Mouse (Mus musculus) myocyte (in vitro differentiated cells): Measurements from ENCODE around the gene Fbxo21. TPM values are rescaled to one million over a fixed set of nuclear protein-coding genes. Genes with fewer than 3 reads are reported as not detected.

Experiments used
- H3K27me3 ChIP-seq: one replicate; pipeline ENCODE4 v1.6.1; 2011; ENCODE audit not compliant: control insufficient read depth, insufficient read depth, insufficient read length
- H3K36me3 ChIP-seq: one replicate; pipeline ENCODE4 v1.6.1; 2011; ENCODE audit not compliant: control insufficient read depth, insufficient read depth
- H3K4me2 ChIP-seq: one replicate; pipeline ENCODE4 v1.6.1; 2011; ENCODE audit warnings: low read depth, control low read depth
- H3K4me3 ChIP-seq: one replicate; pipeline ENCODE4 v1.5.1; 2011; ENCODE audit warnings: mild to moderate bottlenecking, control low read depth, moderate library complexity
- H3K79me2 ChIP-seq: one replicate; pipeline ENCODE4 v1.6.1; 2011; ENCODE audit not compliant: control insufficient read depth, insufficient read depth
- H3ac ChIP-seq: one replicate; pipeline ENCODE4 v1.6.1; 2011; ENCODE audit not compliant: control insufficient read depth, insufficient read length
- CEBPB ChIP-seq: IDR thresholded peaks from 2 replicates; pipeline ENCODE4 v1.6.1; 2011; ENCODE audit warnings: mild to moderate bottlenecking, moderate library complexity; ENCODE audit not compliant: poor library complexity, insufficient read depth, severe bottlenecking
- E2F4 ChIP-seq: IDR thresholded peaks from one replicate; pipeline ENCODE4 v1.6.1; 2011; ENCODE audit warnings: mild to moderate bottlenecking, control low read depth, moderate library complexity; ENCODE audit not compliant: insufficient read depth
- MAX ChIP-seq: IDR thresholded peaks from one replicate; pipeline ENCODE4 v1.6.1; 2011; ENCODE audit warnings: low read depth, mild to moderate bottlenecking, control low read depth
- MYOD1 ChIP-seq, 3 experiments: IDR thresholded peaks; one replicate each; pipeline ENCODE4 v1.6.1; 2011; ENCODE audit warnings: control low read depth in 2 of 3, low read depth in 2 of 3, mild to moderate bottlenecking in 2 of 3, moderate library complexity in 1 of 3; ENCODE audit not compliant: insufficient read length in 2 of 3, control insufficient read depth in 1 of 3
- MYOG ChIP-seq, 3 experiments: IDR thresholded peaks; one replicate each; pipeline ENCODE4 v1.6.1; 2011; ENCODE audit warnings: control low read depth in 2 of 3, low read depth in 2 of 3, mild to moderate bottlenecking in 2 of 3; ENCODE audit not compliant: insufficient read length in 2 of 3, control insufficient read depth in 1 of 3, insufficient read depth in 1 of 3
- POLR2A ChIP-seq: IDR thresholded peaks from one replicate; pipeline ENCODE4 v1.6.1; 2011; ENCODE audit warnings: low read depth, mild to moderate bottlenecking, control low read depth, moderate library complexity; ENCODE audit not compliant: insufficient read length
- POLR2AphosphoS2 ChIP-seq: IDR thresholded peaks from one replicate; pipeline ENCODE4 v1.6.1; 2011; ENCODE audit warnings: low read depth, control low read depth; ENCODE audit not compliant: insufficient read length
- REST ChIP-seq: IDR thresholded peaks from one replicate; pipeline ENCODE4 v1.6.1; 2011; ENCODE audit warnings: mild to moderate bottlenecking, control low read depth, moderate library complexity; ENCODE audit not compliant: insufficient read depth, insufficient read length
- SRF ChIP-seq: IDR thresholded peaks from one replicate; pipeline ENCODE4 v1.6.1; 2011; ENCODE audit warnings: low read depth; ENCODE audit not compliant: control insufficient read depth, insufficient read length
- TCF12 ChIP-seq: IDR thresholded peaks from one replicate; pipeline ENCODE4 v1.6.1; 2011; ENCODE audit warnings: mild to moderate bottlenecking, control low read depth; ENCODE audit not compliant: poor library complexity, insufficient read depth, severe bottlenecking
- TCF3 ChIP-seq: IDR thresholded peaks from one replicate; pipeline ENCODE4 v1.6.1; 2011; ENCODE audit warnings: low read depth, control low read depth; ENCODE audit not compliant: insufficient read length
- USF1 ChIP-seq: IDR thresholded peaks from one replicate; pipeline ENCODE4 v1.6.1; 2011; ENCODE audit warnings: low read depth, mild to moderate bottlenecking, control low read depth, moderate library complexity
- polyA plus RNA-seq: library from polyadenylated mRNA; unstranded; fragments of >200 nt; fragmentation: generic; extraction: Trizol; gene quantifications from one replicate; pipeline ENCODE4 v1.2.1, GENCODE M21; 2012; ENCODE audit warnings: missing spikeins

The Fbxo21 gene
- polyA plus RNA-seq, 1 experiment: 9.9 TPM

- Histone ChIP-seq H3K4me3 (no peak overlapping the region), H3ac (no peak overlapping the region), H3K36me3 (no peaks in the 10 kb centered on the region), H3K4me2 (no peak overlapping the region), H3K27me3 (peaks cover 48% of the 10 kb centered on the region), H3K79me2 (no peaks in the 10 kb centered on the region)
- TF ChIP-seq MYOD1 (IDR thresholded peaks at IDR 0.05; ENCODE audit: control insufficient read depth in 1 of 3, insufficient read length in 2 of 3, low read depth in 2 of 3) (no peak), E2F4 (no peak), MYOG (IDR thresholded peaks at IDR 0.05; ENCODE audit: control insufficient read depth in 1 of 3, insufficient read depth in 1 of 3, insufficient read length in 2 of 3, low read depth in 2 of 3) (no peak), REST (no peak), TCF3 (no peak), USF1 (no peak), SRF (no peak), MAX (no peak), POLR2A (no peak), POLR2AphosphoS2 (no peak), CEBPB (no peak), TCF12 (no peak)
Observed at GRCm38 (mm10) chr5:118026343-118026742, 49.8 kb downstream of the Fbxo21 start.

- Histone ChIP-seq H3K27me3 (peaks cover 48% of the 10 kb centered on the region), H3K79me2 (no peaks in the 10 kb centered on the region), H3K36me3 (no peaks in the 10 kb centered on the region), H3K4me3 (no peak overlapping the region), H3ac (no peak overlapping the region), H3K4me2 (no peak overlapping the region)
- TF ChIP-seq MAX (no peak), POLR2A (no peak), MYOG (IDR thresholded peaks at IDR 0.05; ENCODE audit: control insufficient read depth in 1 of 3, insufficient read depth in 1 of 3, insufficient read length in 2 of 3, low read depth in 2 of 3) (no peak), REST (no peak), MYOD1 (IDR thresholded peaks at IDR 0.05; ENCODE audit: control insufficient read depth in 1 of 3, insufficient read length in 2 of 3, low read depth in 2 of 3) (no peak)
Observed at GRCm38 (mm10) chr5:118027101-118027697, 50.7 kb downstream of the Fbxo21 start.

DNA sequence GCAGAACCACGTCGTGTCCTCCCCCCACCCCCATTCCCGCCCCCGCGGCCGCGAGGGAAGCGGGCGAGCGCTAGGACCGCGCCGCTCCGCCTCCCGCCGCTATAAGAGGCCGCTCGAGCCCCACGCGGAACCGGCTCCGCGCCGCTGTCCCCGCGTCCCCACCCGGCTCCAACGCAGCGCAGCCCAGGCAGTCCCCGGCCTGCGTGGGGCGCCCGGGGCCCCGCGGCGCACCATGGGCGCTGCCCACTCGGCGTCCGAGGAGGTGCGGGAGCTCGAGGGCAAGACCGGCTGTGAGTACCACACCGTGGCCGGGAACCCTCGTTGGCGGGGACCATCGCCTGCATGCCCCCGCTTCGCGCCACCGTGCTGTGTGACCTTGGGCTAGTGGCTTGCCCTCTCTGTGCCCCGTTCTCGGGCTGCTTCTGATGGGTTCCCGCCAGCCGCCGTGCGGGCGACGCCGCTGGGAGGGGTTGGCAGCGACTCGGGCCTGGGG lies 51.2 kb downstream of the Fbxo21 start, which contains the start of gene Tesc:
Gene Tesc, plus strand, starts transcription at position 46 of the 493 bp plus-strand sequence.
- H3K4me3 ChIP-seq: no peak within 1 kb of the TSS
- peak within 1 kb of the TSS; percentile 82 for H3K4me2 ChIP-seq
- no peaks in the 10 kb centered on the region for H3K79me2 ChIP-seq
- no peaks in the 10 kb centered on the region for H3K36me3 ChIP-seq
- H3K27me3 ChIP-seq: peaks cover 46% of the 10 kb centered on the region
- no peak within 1 kb of the TSS for H3ac ChIP-seq
- no peak for TF ChIP-seq CEBPB
- no peak for TF ChIP-seq MYOG (IDR thresholded peaks at IDR 0.05; ENCODE audit: control insufficient read depth in 1 of 3, insufficient read depth in 1 of 3, insufficient read length in 2 of 3, low read depth in 2 of 3)
- TF ChIP-seq MYOD1 (IDR thresholded peaks at IDR 0.05; ENCODE audit: control insufficient read depth in 1 of 3, insufficient read length in 2 of 3, low read depth in 2 of 3): no peak
- TF ChIP-seq SRF: no peak
- TF ChIP-seq POLR2A: no peak
- TF ChIP-seq POLR2AphosphoS2: no peak
- TF ChIP-seq USF1: no peak
- TF ChIP-seq E2F4: no peak
- TF ChIP-seq REST: no peak
- TF ChIP-seq MAX: no peak
- TF ChIP-seq TCF3: no peak
- no peak for TF ChIP-seq TCF12

GRCm38 (mm10) chr5:118028191-118029034 lies 51.9 kb downstream of the Fbxo21 start:
- TF ChIP-seq POLR2AphosphoS2: no peak
- TF ChIP-seq SRF: no peak
- TF ChIP-seq MYOG (IDR thresholded peaks at IDR 0.05; ENCODE audit: control insufficient read depth in 1 of 3, insufficient read depth in 1 of 3, insufficient read length in 2 of 3, low read depth in 2 of 3): no peak
- TF ChIP-seq USF1: no peak
- TF ChIP-seq REST: no peak
- no peak for TF ChIP-seq CEBPB
- TF ChIP-seq MYOD1 (IDR thresholded peaks at IDR 0.05; ENCODE audit: control insufficient read depth in 1 of 3, insufficient read length in 2 of 3, low read depth in 2 of 3): no peak
- TF ChIP-seq E2F4: no peak
- no peak for TF ChIP-seq TCF12
- TF ChIP-seq POLR2A: no peak
- H3K4me3 ChIP-seq: peak overlapping the region; percentile 10

More at GRCm38 (mm10) chr5:118028191-118029034, 51.9 kb downstream of the Fbxo21 start:
- H3K36me3 ChIP-seq: no peaks in the 10 kb centered on the region
- H3K27me3 ChIP-seq: peaks cover 41% of the 10 kb centered on the region
- peak overlapping the region; percentile 82 for H3K4me2 ChIP-seq
- no peaks in the 10 kb centered on the region for H3K79me2 ChIP-seq
- H3ac ChIP-seq: no peak overlapping the region
